Mouse (Mus musculus) embryonic stem cell, embryonic (primary cell): ENCODE results near the gene Arl5c.

ENCODE experiments used
- CTCF ChIA-PET, 4 experiments: fragments of 300-600 bp in 2 of 4; fragments of 350-600 bp in 2 of 4; sonication (Branson Sonifier 250); formaldehyde crosslinking; loops; one replicate each; lab custom pipeline; 2022; ENCODE audit warnings: inconsistent platforms in 2 of 4; lab: Charles Lee
- POLR2A ChIA-PET, 4 experiments: fragments of 300-600 bp in 2 of 4; fragments of 350-600 bp in 2 of 4; sonication (Branson Sonifier 250); formaldehyde crosslinking; loops; one replicate each; lab custom pipeline; 2022; ENCODE audit warnings: antibody characterized with exemption in 4 of 4, inconsistent platforms in 1 of 4; lab: Charles Lee

The Arl5c gene

GRCm38 (mm10) chr11:98024516-98024915 lies 28.5 kb upstream of the Arl5c start:
- POLR2A ChIA-PET: interaction anchor here in 3 of 4 experiments (0.6 to 9.9 kb wide), 12 partner anchors 6 to 178 kb away, joined by 3 to 138 read pairs (median 6); partner anchors contain the start of genes Cacnb1 (in 1 of the 3), Cdk12 (in 1 of the 3), Fbxo47 (in 1 of the 3) and Plxdc1 (in 1 of the 3)
- CTCF ChIA-PET: interaction anchor here in 1 of 4 experiments (0.7 kb wide), 1 partner anchor 1069 kb away, joined by 3 read pairs; no protein-coding TSS in a partner anchor

GRCm38 (mm10) chr11:98022555-98023371 lies 26.8 kb upstream of the Arl5c start, which contains the start of gene Cacnb1:
Gene Cacnb1, minus strand, starts transcription at chr11:98023034.
- ChIA-PET CTCF (interaction anchor here in 3 of 4 experiments (0.5 to 1.3 kb wide), 9 partner anchors 9 to 455 kb away, joined by 3 to 6 read pairs (median 3); no protein-coding TSS in a partner anchor), POLR2A (interaction anchor here in 3 of 4 experiments (0.6 to 9.9 kb wide), 51 partner anchors 6 to 842 kb away, joined by 3 to 77 read pairs (median 4); partner anchors contain the start of genes Cdk12 (in 2 of the 3), Fbxo47 (in 2 of the 3), Stac2 (in 2 of the 3) and Cwc25 (in 1 of the 3))

- CTCF ChIA-PET: interaction anchor here in 2 of 4 experiments (1.0 to 4.7 kb wide), 2 partner anchors 20 to 123 kb away, joined by 3 to 34 read pairs; no protein-coding TSS in a partner anchor
- POLR2A ChIA-PET: interaction anchor here in 2 of 4 experiments (0.6 to 9.9 kb wide), 29 partner anchors 6 to 843 kb away, joined by 3 to 77 read pairs (median 4); partner anchors contain the start of genes Cdk12 (in 1 of the 2), Cwc25 (in 1 of the 2), Fbxo47 (in 1 of the 2) and Plxdc1 (in 1 of the 2)
Observed at GRCm38 (mm10) chr11:98022253-98022554, 26.2 kb upstream of the Arl5c start.

GRCm38 (mm10) chr11:98021565-98022252 lies 25.7 kb upstream of the Arl5c start:
- CTCF ChIA-PET: interaction anchor here in 2 of 4 experiments (1.3 to 4.7 kb wide), 4 partner anchors 9 to 22 kb away, joined by 3 to 40 read pairs (median 20); no protein-coding TSS in a partner anchor
- POLR2A ChIA-PET: interaction anchor here in 3 of 4 experiments (0.6 to 9.9 kb wide), 23 partner anchors 7 to 281 kb away, joined by 3 to 77 read pairs (median 4); partner anchors contain the start of genes Cwc25 (in 1 of the 3), Fbxo47 (in 1 of the 3), Rpl19 (in 1 of the 3) and Stac2 (in 1 of the 3)

- POLR2A ChIA-PET: interaction anchor here (0.6 to 9.9 kb wide), 29 partner anchors 7 to 281 kb away, joined by 3 to 77 read pairs (median 4); partner anchors contain the start of genes Rpl19 (in 2 of the 4), Cwc25 (in 1 of the 4), Rpl23 (in 1 of the 4) and Stac2 (in 1 of the 4)
- CTCF ChIA-PET: interaction anchor here in 3 of 4 experiments (0.5 to 4.7 kb wide), 7 partner anchors 9 to 244 kb away, joined by 3 to 40 read pairs (median 4); no protein-coding TSS in a partner anchor
Observed at GRCm38 (mm10) chr11:98021118-98021517, 25.1 kb upstream of the Arl5c start.

- CTCF ChIA-PET: interaction anchor here in 3 of 4 experiments (0.5 to 4.7 kb wide), 7 partner anchors 8 to 243 kb away, joined by 3 to 40 read pairs (median 4); no protein-coding TSS in a partner anchor
- POLR2A ChIA-PET: interaction anchor here (0.6 to 9.9 kb wide), 27 partner anchors 7 to 280 kb away, joined by 3 to 77 read pairs (median 4); partner anchors contain the start of genes Rpl19 (in 2 of the 4), Rpl23 (in 1 of the 4) and Stac2 (in 1 of the 4)
Observed at GRCm38 (mm10) chr11:98020710-98021109, 24.7 kb upstream of the Arl5c start.

- ChIA-PET CTCF (interaction anchor here in 3 of 4 experiments (0.6 to 4.7 kb wide), 26 partner anchors 8 to 323 kb away, joined by 3 to 40 read pairs (median 4); partner anchors contain the start of genes Fbxo47 (in 1 of the 3) and Plxdc1 (in 1 of the 3)), POLR2A (interaction anchor here (0.6 to 9.9 kb wide), 41 partner anchors 8 to 280 kb away, joined by 3 to 77 read pairs (median 4); partner anchors contain the start of genes Rpl19 (in 2 of the 4), Lasp1 (in 1 of the 4) and Stac2 (in 1 of the 4))
Observed at GRCm38 (mm10) chr11:98019883-98020610, 24.1 kb upstream of the Arl5c start.

- ChIA-PET POLR2A (interaction anchor here (0.6 to 9.9 kb wide), 49 partner anchors 8 to 612 kb away, joined by 3 to 77 read pairs (median 4); partner anchors contain the start of genes Rpl19 (in 3 of the 4), Cdk12 (in 1 of the 4), Lasp1 (in 1 of the 4) and Stac2 (in 1 of the 4)), CTCF (interaction anchor here (0.5 to 4.7 kb wide), 37 partner anchors 8 to 946 kb away, joined by 3 to 40 read pairs (median 4); partner anchors contain the start of genes B230217C12Rik (in 1 of the 4), Cwc25 (in 1 of the 4), Fbxo47 (in 1 of the 4) and Plxdc1 (in 1 of the 4))
Observed at GRCm38 (mm10) chr11:98018858-98019641, 23.1 kb upstream of the Arl5c start.

- ChIA-PET POLR2A (interaction anchor here (0.6 to 9.9 kb wide), 23 partner anchors 8 to 611 kb away, joined by 3 to 77 read pairs (median 3); partner anchors contain the start of genes Rpl19 (in 3 of the 4), Cdk12 (in 1 of the 4) and Stac2 (in 1 of the 4)), CTCF (interaction anchor here (0.5 to 4.7 kb wide), 17 partner anchors 9 to 178 kb away, joined by 3 to 34 read pairs (median 4); partner anchors contain the start of gene B230217C12Rik (in 1 of the 4))
Observed at GRCm38 (mm10) chr11:98018222-98018621, 22.2 kb upstream of the Arl5c start.

- ChIA-PET POLR2A (interaction anchor here in 3 of 4 experiments (0.6 to 9.9 kb wide), 3 partner anchors 12 to 218 kb away, joined by 3 to 77 read pairs (median 3); partner anchors contain the start of genes Lasp1 (in 1 of the 3) and Rpl19 (in 1 of the 3)), CTCF (interaction anchor here in 2 of 4 experiments (0.6 to 2.4 kb wide), 2 partner anchors 14 to 664 kb away, joined by 4 to 11 read pairs; no protein-coding TSS in a partner anchor)
Observed at GRCm38 (mm10) chr11:98016824-98017223, 20.8 kb upstream of the Arl5c start.

GRCm38 (mm10) chr11:98016177-98016576 lies 20.2 kb upstream of the Arl5c start:
- POLR2A ChIA-PET: interaction anchor here in 3 of 4 experiments (0.6 to 9.9 kb wide), 4 partner anchors 11 to 217 kb away, joined by 3 to 77 read pairs (median 30); partner anchors contain the start of genes Rpl19 (in 2 of the 3) and Lasp1 (in 1 of the 3)
- CTCF ChIA-PET: interaction anchor here in 2 of 4 experiments (0.6 to 2.4 kb wide), 3 partner anchors 13 to 664 kb away, joined by 3 to 11 read pairs (median 4); no protein-coding TSS in a partner anchor

- ChIA-PET CTCF (interaction anchor here (0.6 to 3.2 kb wide), 21 partner anchors 8 to 457 kb away, joined by 3 to 36 read pairs (median 4); partner anchors contain the start of gene Arl5c (in 1 of the 4)), POLR2A (interaction anchor here (0.6 to 5.5 kb wide), 36 partner anchors 8 to 315 kb away, joined by 3 to 56 read pairs (median 4); partner anchors contain the start of genes Rpl19 (in 4 of the 4), Cacnb1 (in 2 of the 4), Fbxo47 (in 2 of the 4) and Arl5c (in 1 of the 4))
Observed at GRCm38 (mm10) chr11:98012831-98013230, 16.9 kb upstream of the Arl5c start.

GRCm38 (mm10) chr11:98011716-98012115 lies 15.7 kb upstream of the Arl5c start:
- CTCF ChIA-PET: interaction anchor here in 3 of 4 experiments (1.0 to 3.2 kb wide), 14 partner anchors 8 to 522 kb away, joined by 3 to 36 read pairs (median 3); partner anchors contain the start of genes Arl5c (in 1 of the 3) and Stac2 (in 1 of the 3)
- POLR2A ChIA-PET: interaction anchor here in 3 of 4 experiments (0.5 to 5.5 kb wide), 31 partner anchors 8 to 710 kb away, joined by 3 to 56 read pairs (median 4); partner anchors contain the start of genes Rpl19 (in 3 of the 3), Cacnb1 (in 2 of the 3), Arl5c (in 1 of the 3) and Fbxo47 (in 1 of the 3)

- POLR2A ChIA-PET: interaction anchor here in 2 of 4 experiments (1.0 to 7.0 kb wide), 8 partner anchors 11 to 194 kb away, joined by 3 to 31 read pairs (median 6); partner anchors contain the start of gene Rpl19 (in 1 of the 2)
- CTCF ChIA-PET: interaction anchor here (0.9 to 2.1 kb wide), 5 partner anchors 11 to 108 kb away, joined by 3 to 5 read pairs (median 3); no protein-coding TSS in a partner anchor
Observed at GRCm38 (mm10) chr11:98008087-98008486, 12.1 kb upstream of the Arl5c start.
